Mouse (Mus musculus) gastrocnemius, postnatal 14 days (tissue): ENCODE results near the gene Grid1. TPM values are rescaled to one million over a fixed set of nuclear protein-coding genes. Genes with fewer than 3 reads are reported as not detected.

Experiments
- DNase-seq: peaks from one replicate; pipeline ENCODE4 v3.0.0; 2021; ENCODE audit warnings: mixed read lengths
- intact Hi-C: fragments of 180-260 bp; cut with DNase I; formaldehyde crosslinking; loops from one replicate; pipeline ENCODE4 v1.15.1; 2025; ENCODE audit warnings: low total_unique reads
- total RNA-seq, 2 experiments: library from RNA; stranded (reverse); gene quantifications; 2 replicates each; pipeline ENCODE4 v1.2.3; 2021

The Grid1 gene
- total RNA-seq, 2 experiments from 2014 or later, result 0.04 to 0.24 TPM

- DNase-seq, result no peak
- intact Hi-C loops, result no loop called here
These were observed 319.9 kb downstream of the Grid1 start for GRCm38 (mm10) chr14:35139824-35140223.

DNA sequence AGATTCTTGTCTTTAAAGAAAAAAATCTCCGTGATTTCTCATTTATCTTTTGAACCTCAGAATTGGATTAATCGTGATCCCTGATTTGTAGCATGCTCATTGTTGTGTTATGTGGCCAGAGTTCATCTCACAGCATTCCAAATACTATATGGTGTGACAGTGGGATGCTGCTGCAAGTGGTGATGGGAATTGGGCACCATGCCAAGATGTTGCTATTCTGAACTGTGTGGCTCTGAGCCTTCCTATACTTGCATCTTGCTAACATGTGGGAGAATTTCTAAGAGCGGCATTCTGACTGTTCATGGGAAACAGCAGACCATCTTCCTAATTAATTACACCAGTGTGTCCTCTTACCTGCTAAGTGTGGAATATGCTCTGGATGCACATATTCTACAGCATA lies 332.5 kb downstream of the Grid1 start:
- intact Hi-C loops, result no loop called here
- no peak for DNase-seq

GRCm38 (mm10) chr14:35153701-35154277 lies 333.9 kb downstream of the Grid1 start:
- intact Hi-C loops, result no loop called here
- DNase-seq, result no peak

DNA sequence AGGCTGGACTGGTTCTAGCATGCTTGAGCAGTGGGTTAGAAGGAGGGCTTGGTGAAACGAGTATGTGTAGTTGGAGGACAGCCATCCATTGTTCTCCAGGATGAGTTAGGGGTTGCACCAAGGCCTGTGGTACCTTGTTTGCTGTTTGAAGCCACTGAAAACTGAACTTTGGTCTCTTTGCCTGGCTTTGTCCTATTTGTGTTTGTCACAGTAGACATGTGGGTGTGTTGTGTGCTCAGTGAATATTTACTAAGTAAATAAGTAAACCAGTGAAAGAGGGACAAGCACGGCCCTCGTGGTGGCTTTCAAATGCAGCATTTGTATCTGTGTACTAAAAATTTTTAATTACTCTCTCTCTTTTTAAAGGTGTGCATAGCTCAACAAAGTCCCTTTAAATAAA lies 334.5 kb downstream of the Grid1 start:
- no peak for DNase-seq
- intact Hi-C loops, result no loop called here

DNA sequence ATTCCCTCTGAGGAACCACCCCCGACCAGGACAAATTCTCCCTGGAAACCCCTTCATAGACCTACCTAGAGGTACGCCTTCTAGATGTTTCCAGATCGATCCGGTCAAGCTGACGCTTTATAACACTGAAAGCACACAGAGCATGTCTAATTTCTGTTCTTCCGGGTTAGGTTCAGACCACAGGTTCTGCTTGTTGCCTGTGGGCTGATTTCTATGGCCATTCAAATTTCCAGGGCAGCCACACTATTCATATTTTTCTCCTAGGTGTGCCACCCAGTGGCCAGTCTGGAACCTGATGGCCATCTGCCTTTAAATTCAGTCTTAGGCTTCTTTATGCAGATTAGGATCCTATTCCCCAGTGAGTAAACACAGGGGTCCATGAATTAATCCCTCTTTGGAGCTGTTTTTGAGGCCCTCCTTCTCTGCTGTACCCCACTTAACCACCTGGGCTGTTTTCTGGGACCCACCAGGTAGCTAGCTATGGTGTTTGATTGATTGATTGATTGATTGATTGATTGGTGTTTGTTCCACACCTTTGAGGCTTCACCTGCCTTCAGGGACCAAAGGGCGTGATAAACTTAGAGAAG lies 337.3 kb downstream of the Grid1 start:
- no peak for DNase-seq
- intact Hi-C loops, result no loop called here

DNA sequence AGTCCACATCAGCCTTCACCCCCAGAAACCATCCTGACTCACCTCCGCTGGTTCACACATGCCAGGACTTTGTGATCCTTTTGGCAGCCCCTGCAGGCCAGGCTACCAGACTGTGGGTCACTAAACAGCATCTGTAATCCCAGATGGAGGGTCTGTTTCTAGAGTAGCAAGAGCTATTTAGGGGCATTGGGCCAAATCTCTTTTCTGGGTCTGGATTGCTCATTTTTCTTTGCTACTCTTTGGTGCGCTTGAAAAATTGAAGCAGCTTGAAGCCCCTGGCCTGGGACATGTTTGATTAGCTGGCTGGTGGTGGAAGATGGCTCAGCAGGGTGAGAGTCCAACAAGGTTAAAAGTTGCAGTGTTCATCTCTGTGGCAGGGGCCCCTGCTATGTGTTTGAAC lies 339.4 kb downstream of the Grid1 start:
- no peak for DNase-seq
- intact Hi-C loops, result no loop called here

- intact Hi-C loops, result no loop called here
- DNase-seq, result peak; percentile 4
These were observed 347.5 kb downstream of the Grid1 start for GRCm38 (mm10) chr14:35167451-35167850.

DNA sequence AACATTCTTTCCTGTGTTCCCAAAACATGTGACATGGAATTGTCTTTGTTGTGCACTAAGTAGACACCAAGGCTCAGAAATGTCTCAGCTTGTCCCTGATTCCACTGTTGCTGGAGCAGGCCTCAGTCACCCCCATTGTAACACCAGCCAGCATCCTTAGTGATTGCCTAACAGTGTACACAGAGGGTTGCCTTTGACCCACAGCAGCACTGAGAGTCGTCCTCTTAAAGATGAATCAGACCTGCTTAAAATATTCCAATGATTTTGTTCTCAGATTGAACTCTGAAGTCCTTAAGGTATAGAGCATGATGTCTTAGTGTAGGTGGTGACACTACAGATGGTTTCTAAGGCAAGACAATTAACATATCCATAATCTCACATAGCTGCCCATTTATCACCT lies 354.0 kb downstream of the Grid1 start:
- intact Hi-C loops, result no loop called here
- no peak for DNase-seq

DNA sequence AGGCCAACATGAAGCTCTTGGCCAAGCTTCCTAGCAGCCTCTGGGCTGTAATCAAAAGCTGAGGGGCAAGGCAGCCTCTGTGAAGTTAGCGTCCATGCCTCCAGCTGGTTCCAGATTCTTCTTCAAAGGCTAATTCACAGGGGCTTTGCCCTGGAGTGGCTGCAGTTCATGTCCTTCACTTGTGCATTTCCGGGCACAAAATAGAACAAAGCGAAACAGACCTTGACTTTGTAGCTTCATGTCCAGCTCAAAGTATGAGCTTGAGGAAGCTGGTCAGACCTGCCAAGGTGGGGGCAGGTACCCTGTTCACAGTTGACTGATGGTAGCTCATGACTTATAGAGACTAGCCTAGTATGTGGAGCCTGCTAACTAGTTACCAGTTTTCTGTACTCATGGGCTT lies 356.1 kb downstream of the Grid1 start:
- no peak for DNase-seq
- intact Hi-C loops, result no loop called here

- intact Hi-C loops, result no loop called here
- DNase-seq, result no peak
These were observed 359.2 kb downstream of the Grid1 start for GRCm38 (mm10) chr14:35179076-35179475.

- intact Hi-C loops, result no loop called here
These were observed 365.5 kb downstream of the Grid1 start for GRCm38 (mm10) chr14:35185399-35185798.

GRCm38 (mm10) chr14:35192256-35192655 lies 372.3 kb downstream of the Grid1 start:
- intact Hi-C loops, result no loop called here
- DNase-seq, result no peak

More at GRCm38 (mm10) chr14:35185399-35185798, 365.5 kb downstream of the Grid1 start:
- no peak for DNase-seq

DNA sequence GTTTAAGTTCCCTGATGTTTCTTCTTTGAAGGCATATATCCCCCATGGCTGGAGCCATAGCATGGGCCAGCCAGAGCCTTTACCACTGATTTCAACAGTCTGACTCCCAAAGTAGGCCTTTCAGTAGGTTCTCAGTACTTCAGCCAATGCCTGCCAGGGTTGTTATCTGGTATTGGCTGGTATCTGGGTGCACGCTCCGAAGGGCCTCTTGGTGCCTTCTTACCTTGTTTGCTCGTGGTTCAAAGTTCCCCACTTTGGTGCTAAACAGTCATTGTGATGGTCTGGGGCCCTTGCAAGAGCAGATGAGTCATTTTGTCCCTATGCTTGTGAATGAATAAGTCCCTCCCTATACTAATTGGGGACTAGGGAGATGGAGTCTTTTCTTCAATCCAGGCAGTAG lies 377.5 kb downstream of the Grid1 start:
- DNase-seq, result no peak
- intact Hi-C loops, result no loop called here

DNA sequence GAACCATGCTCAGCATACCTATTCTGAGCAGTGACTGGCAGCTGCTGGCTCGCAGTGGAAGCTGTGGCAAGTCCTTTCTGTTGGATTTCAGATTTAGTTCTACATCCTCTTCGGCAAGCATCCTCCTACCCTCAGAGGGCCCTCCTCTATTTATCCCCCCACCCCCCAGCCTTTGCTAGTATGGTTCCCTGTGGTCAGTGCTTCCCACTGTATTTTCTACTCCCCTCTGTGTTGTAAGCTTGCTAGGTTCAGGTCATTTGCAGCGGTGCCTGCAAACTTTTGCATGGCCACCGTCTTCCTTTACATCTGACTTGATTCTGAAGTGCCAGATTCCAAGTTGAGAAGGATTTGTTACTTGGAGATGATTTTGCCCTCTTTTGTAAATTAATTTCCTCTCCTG lies 378.5 kb downstream of the Grid1 start:
- intact Hi-C loops, result no loop called here
- no peak for DNase-seq

DNA sequence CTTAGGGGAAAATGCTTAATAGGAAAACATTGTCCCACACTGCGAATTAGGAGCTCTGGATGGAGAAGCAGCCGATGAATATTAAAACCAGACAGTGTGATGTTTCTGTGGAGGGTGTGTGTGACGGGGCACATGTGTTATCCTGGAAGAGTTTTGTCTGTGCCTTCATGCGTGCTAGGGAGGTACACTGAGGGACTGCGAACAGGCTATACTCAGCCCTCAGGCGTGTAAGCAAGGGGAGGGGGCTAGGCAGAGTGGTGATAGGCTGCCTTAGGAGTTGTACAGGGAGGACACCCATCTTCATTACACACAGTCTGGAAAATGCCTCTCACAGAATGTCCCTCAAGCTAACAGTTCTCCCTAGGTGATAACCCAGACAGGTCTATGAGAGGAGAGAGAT lies 379.0 kb downstream of the Grid1 start:
- intact Hi-C loops, result no loop called here
- no peak for DNase-seq

DNA sequence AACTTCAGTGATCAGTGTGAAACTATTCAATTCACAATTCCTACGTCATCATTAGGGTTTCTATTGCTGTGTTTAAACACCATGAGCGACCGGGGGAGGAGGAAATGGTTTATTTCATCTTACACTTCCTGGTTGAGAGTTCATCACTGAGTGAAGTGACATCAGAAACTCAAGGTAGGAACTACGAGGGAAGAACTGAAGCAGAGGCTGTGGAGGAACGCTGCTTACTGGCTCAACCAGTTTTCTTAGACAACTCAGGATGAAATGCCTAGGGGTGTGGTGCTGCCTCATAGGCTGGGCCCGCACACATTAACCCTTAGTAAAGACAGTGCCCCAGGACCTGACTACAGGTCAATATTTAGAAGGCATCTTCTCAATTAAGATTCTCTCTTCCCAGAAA lies 389.5 kb downstream of the Grid1 start:
- intact Hi-C loops, result no loop called here
- DNase-seq, result no peak

DNA sequence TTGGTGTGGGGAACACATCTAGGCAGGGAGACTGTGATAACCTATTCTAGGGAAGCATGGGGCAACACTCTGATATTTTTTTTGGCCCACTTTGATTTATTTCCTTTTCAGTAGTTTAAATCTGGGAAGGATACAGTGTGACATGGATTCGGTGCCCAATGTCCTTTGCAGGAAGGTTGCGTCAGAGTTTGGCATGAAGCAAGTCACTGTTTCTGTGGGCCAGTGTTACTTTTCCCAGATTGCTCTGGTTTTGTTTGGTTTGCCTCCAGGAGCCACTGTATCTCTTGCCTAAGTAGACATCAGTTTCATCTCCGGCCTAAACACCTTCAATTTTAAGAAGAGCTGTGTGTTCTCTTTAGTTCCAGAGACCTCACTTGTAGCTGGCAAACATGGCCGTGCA lies 399.1 kb downstream of the Grid1 start:
- no peak for DNase-seq

DNA sequence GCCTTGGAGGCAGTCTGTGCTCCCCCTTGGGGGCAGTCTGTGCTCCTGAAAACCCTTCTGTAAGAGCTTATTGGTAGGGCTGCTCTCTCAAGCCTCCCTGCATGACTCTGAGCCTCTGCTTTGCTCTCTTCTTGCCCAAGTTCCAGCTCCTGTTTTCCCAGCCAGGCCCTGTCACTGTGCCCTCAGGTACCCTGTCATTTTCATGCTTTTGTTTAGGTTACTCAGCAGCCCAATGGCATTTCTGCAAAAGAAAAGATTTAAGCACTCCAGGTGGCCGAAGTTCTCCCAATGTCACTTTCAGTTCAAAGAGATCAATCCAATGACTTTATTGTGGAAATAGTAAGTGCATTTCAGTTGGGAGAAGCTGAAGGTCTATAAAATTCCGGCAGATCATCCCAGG lies 402.3 kb downstream of the Grid1 start:
- no peak for DNase-seq
- intact Hi-C loops, result no loop called here

More for the DNA sequence above, 399.1 kb downstream of the Grid1 start:
- intact Hi-C loops, result no loop called here

- no peak for DNase-seq
- intact Hi-C loops, result no loop called here
These were observed 407.7 kb downstream of the Grid1 start for GRCm38 (mm10) chr14:35227581-35227980.

DNA sequence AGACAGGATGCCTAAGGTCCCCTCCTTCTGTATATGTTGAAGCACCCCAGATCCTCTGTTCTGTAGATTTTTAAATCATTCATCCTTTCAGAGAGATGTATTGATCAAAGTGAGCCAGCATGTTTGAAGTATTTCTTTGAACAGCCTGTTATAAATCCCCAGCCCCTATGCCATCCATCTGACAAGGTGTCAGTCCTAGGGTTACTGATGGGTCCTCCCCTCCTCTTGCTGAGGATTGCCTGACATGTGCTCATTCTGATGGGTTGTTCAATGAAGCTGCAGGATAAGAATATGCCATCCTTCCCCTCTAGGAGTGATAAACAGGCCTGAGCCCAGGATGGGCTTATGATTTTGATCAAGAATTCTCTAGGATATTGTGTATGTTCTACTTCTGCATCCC lies 411.5 kb downstream of the Grid1 start:
- intact Hi-C loops, result no loop called here
- DNase-seq, result no peak

DNA sequence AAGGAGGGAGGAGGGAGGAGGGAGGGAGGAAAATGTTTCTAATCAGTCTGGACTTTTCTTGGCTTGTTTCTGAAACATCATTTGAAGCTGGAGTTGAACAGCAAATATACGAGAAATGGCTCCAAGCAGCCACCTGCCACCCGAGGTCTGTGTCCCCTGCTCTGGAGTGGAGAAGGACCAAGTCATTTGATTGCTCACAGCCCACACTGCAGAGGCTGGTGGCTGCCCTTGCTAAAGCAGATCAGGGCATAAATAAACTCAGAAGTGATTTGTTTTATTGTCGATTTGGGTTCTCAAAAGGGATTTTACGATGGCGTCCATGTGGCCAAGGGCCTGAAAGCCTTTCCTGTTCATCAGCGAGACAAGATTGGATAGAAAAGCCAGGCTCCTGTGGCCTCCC lies 423.0 kb downstream of the Grid1 start:
- intact Hi-C loops, result no loop called here
- DNase-seq, result no peak
